Mouse (Mus musculus) thymus, postnatal 25 days (tissue): ENCODE results near the gene Slc4a2.
"Not testable (repeated sequence)": the region's sequence is repeated elsewhere in the genome, so short reads cannot be mapped to it uniquely, and the experiment has no call there.

Experiments
- DNase-seq: peaks from one replicate; pipeline ENCODE4 v3.0.0; 2022

Gene Slc4a2

GRCm38 (mm10) chr5:24394165-24394894 lies 29.3 kb upstream of the Slc4a2 start:
- DNase-seq, result peak; percentile 93

DNA sequence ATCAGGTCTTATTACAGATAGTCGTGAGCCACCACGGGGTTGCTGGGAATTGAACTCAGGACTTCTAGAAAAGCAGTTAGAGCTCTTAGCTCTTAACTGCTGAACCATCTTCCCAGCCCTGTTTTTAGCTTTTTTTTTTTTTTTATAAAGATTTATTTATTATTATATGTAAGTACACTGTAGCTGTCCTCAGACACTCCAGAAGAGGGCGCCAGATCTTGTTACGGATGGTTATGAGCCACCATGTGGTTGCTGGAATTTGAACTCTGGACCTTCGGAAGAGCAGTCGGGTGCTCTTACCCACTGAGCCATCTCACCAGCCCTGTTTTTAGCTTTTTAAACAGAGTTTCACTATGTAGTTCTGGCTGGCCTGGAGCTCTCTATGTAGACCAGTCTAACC lies 27.4 kb upstream of the Slc4a2 start:
- not testable (repeated sequence) for DNase-seq

GRCm38 (mm10) chr5:24399686-24400085 lies 24.0 kb upstream of the Slc4a2 start:
- no peak for DNase-seq

- DNase-seq, result no peak
These were observed 23.3 kb upstream of the Slc4a2 start for GRCm38 (mm10) chr5:24400362-24400761.

GRCm38 (mm10) chr5:24400911-24401605 lies 22.6 kb upstream of the Slc4a2 start:
- DNase-seq, result no peak

DNA sequence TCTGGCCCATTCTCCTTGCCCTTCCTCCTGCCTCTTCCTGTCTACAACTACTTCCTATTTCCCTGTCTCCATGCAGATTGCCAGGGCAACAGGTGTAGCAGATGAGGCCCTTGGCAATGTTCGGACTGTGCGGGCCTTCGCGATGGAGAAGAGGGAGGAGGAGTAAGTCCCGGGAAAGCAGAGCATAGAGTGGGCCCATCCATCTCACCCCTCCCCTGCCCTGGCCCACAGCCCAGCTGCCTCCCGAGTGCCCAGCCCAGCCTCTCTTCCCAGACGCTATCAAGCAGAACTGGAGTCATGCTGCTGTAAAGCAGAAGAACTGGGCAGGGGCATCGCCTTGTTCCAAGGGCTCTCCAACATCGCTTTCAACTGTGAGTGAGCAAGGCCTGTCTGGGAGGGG lies 21.7 kb upstream of the Slc4a2 start:
- DNase-seq, result no peak

DNA sequence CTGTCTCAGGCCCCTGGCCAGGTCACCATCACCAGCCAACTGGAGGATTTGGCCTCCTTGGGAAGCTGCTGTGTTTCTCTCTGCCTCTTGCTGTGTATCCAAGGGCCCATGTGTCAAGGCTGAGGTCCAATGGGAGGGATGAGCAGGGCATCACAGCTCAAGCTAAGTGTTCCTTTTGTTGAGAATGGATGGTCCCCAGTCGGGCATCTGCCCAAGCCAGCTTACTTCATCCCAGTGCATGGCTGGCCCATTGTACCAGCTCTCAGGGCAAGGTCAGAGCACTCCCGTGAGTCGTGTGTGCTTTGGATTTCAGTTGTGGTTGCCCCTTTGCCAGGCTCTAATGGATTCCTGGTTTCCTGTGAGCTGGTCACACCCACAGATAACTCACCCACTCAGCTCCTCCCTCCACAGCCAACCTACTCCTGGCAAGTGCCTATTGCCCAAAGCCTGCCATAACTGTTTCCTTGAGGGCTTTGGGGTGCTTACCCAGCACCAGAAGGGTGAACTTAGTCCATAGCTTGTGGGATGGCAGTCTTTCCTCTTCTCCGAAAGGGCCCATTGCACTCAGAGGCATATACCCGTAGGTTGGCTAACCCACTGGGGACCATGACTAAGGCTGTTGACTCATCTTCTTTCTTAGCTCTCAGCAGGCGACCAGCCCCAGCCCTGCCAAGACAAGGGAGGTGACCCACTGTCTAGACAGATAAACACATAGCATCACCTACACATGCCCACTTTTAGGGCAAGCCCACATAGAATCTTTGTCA lies 18.9 kb upstream of the Slc4a2 start:
- no peak for DNase-seq

DNA sequence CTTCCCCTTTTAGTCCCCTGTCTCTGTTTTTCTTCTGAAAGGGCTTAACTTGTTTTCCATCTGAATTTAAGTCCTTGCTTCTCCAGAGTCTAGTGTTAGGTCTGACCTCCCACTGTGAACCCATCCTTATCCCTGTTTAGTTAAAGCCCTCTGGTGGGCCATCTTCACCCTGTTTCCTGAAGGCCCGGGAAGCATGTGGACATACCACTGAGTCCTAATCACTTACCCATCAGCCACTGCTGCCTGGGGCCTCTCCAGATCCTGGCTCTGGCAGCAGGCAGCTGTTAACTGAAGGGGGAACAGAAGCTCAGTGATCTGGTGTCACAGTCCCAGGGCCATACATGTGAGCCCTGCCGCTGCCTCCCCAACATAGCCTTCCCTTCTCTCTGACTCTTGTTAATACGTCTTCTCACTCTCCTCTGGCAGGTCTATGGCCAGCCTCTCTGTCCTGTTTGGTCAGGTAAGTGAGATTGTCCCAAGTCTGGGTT lies 18.2 kb upstream of the Slc4a2 start:
- DNase-seq, result no peak

DNA sequence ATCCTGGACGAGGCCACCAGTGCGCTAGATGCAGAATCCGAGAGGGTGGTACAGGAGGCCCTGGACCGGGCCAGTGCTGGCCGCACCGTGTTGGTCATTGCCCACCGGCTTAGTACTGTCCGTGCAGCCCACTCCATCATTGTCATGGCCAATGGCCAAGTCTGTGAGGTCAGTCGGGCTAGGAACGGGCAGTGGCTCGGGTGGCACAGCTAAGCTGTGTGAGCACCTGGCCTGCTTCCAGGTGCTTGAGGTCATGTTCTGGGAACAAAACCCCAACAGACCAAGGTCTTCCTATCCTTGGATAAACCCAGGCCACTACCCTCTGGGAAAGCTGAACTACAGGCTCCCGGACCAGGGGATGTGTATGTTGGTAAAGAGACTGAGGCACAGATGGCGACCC lies 15.0 kb upstream of the Slc4a2 start:
- no peak for DNase-seq

- no peak for DNase-seq
These were observed 14.2 kb upstream of the Slc4a2 start for GRCm38 (mm10) chr5:24409466-24409865.

- DNase-seq, result no peak
These were observed 11.6 kb upstream of the Slc4a2 start for GRCm38 (mm10) chr5:24412063-24412462.

- no peak for DNase-seq
These were observed 10.5 kb upstream of the Slc4a2 start, which contains the start of gene Asic3 for GRCm38 (mm10) chr5:24413042-24413693. TSS of gene Asic3 (plus strand) at chr5:24413392.

DNA sequence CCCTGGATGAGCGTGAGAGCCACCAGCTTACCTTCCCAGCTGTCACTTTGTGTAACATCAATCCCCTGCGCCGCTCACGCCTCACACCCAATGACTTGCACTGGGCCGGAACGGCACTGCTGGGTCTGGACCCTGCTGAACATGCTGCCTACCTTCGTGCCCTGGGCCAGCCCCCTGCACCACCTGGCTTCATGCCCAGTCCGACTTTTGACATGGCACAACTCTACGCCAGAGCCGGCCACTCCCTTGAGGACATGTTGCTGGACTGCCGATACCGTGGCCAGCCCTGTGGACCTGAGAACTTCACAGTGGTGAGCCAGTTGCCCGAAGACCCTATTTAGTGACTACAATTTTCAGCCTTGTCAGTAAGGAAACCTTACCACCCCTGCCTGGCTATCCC lies 9.7 kb upstream of the Slc4a2 start:
- no peak for DNase-seq

- DNase-seq, result peak; percentile 72
These were observed 7.4 kb upstream of the Slc4a2 start for GRCm38 (mm10) chr5:24416222-24416736.

DNA sequence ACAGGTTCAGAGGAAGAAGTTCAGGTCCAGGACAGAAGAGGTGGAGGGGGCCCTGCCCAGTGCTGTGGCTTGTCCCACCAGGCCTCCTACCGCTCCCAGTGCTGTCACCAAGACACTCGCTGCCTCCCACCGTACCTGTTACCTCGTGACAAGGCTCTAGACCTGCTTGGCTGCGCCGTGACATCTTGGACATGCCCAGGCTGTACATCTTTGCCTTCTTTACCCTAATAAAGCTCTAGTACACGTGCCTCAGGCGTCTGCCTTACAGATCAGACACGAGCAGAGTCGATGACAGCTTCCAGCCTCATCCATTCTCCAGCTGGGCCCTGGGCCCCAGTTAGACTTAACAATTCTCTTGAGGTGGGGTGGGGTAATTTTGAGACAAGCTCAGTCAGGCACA lies 6.0 kb upstream of the Slc4a2 start:
- DNase-seq, result no peak

- no peak for DNase-seq
These were observed 3.3 kb upstream of the Slc4a2 start for GRCm38 (mm10) chr5:24420381-24420780.

- no peak for DNase-seq
These were observed 556 bp downstream of the Slc4a2 start for GRCm38 (mm10) chr5:24424004-24424781.

GRCm38 (mm10) chr5:24424861-24425411 lies 1.3 kb downstream of the Slc4a2 start:
- DNase-seq, result peak; percentile 85

- DNase-seq, result peak; percentile 78
These were observed 1.9 kb downstream of the Slc4a2 start for GRCm38 (mm10) chr5:24425421-24426036.

GRCm38 (mm10) chr5:24426037-24426432 lies 2.4 kb downstream of the Slc4a2 start:
- DNase-seq, result peak; percentile 31
